Mouse (Mus musculus): ENCODE results near the gene B3gat3. TPM values are rescaled to one million over a fixed set of nuclear protein-coding genes. Genes with fewer than 3 reads are reported as not detected.

B3gat3 gene
- polyA plus RNA-seq, 1 experiment, result 66.3 TPM

- Histone ChIP-seq H3ac (ENCODE audit: control insufficient read depth, insufficient read length) (no peak overlapping the region), H3K79me2 (ENCODE audit: control insufficient read depth, insufficient read depth) (peaks cover 23% of the 10 kb centered on the region), H3K4me2 (ENCODE audit: low read depth) (peak overlapping the region; percentile 95), H3K27me3 (ENCODE audit: control insufficient read depth, insufficient read depth, insufficient read length) (no peaks in the 10 kb centered on the region), H3K36me3 (ENCODE audit: control insufficient read depth, insufficient read depth) (no peaks in the 10 kb centered on the region), H3K4me3 (peak overlapping the region; percentile 53)
- TF ChIP-seq USF1 (IDR thresholded peaks at IDR 0.05; ENCODE audit: low read depth), result no peak
- no peak for TF ChIP-seq CEBPB (IDR thresholded peaks at IDR 0.05; ENCODE audit: insufficient read depth, poor library complexity, severe bottlenecking)
- no peak for TF ChIP-seq MYOG (IDR thresholded peaks at IDR 0.05; ENCODE audit: control insufficient read depth in 1 of 3, insufficient read depth in 1 of 3, insufficient read length in 2 of 3, low read depth in 2 of 3)
- TF ChIP-seq TCF12 (IDR thresholded peaks at IDR 0.05; ENCODE audit: insufficient read depth, poor library complexity, severe bottlenecking), result no peak
- TF ChIP-seq SRF (IDR thresholded peaks at IDR 0.05; ENCODE audit: control insufficient read depth, insufficient read length, low read depth), result no peak
- TF ChIP-seq MYOD1 (IDR thresholded peaks at IDR 0.05; ENCODE audit: control insufficient read depth in 1 of 3, insufficient read length in 2 of 3, low read depth in 2 of 3), result no peak
- TF ChIP-seq TCF3 (IDR thresholded peaks at IDR 0.05; ENCODE audit: insufficient read length, low read depth), result no peak
- no peak for TF ChIP-seq POLR2A (IDR thresholded peaks at IDR 0.05; ENCODE audit: insufficient read length, low read depth)
- no peak for TF ChIP-seq REST (IDR thresholded peaks at IDR 0.05; ENCODE audit: insufficient read depth, insufficient read length)
- TF ChIP-seq POLR2AphosphoS2 (IDR thresholded peaks at IDR 0.05; ENCODE audit: insufficient read length, low read depth), result no peak
- TF ChIP-seq E2F4 (IDR thresholded peaks at IDR 0.05; ENCODE audit: insufficient read depth), result no peak
- no peak for TF ChIP-seq MAX (IDR thresholded peaks at IDR 0.05; ENCODE audit: low read depth)
Measured at GRCm38 (mm10) chr19:8886916-8887584, 33.1 kb upstream of the B3gat3 start.

- peaks cover 23% of the 10 kb centered on the region for H3K79me2 ChIP-seq (ENCODE audit: control insufficient read depth, insufficient read depth)
- no peaks in the 10 kb centered on the region for H3K36me3 ChIP-seq (ENCODE audit: control insufficient read depth, insufficient read depth)
- H3ac ChIP-seq (ENCODE audit: control insufficient read depth, insufficient read length), result peak overlapping the region; percentile 6
- no peak for TF ChIP-seq REST (IDR thresholded peaks at IDR 0.05; ENCODE audit: insufficient read depth, insufficient read length)
- TF ChIP-seq TCF3 (IDR thresholded peaks at IDR 0.05; ENCODE audit: insufficient read length, low read depth), result no peak
- TF ChIP-seq MYOD1 (IDR thresholded peaks at IDR 0.05; ENCODE audit: control insufficient read depth in 1 of 3, insufficient read length in 2 of 3, low read depth in 2 of 3), result no peak
- TF ChIP-seq MYOG (IDR thresholded peaks at IDR 0.05; ENCODE audit: control insufficient read depth in 1 of 3, insufficient read depth in 1 of 3, insufficient read length in 2 of 3, low read depth in 2 of 3), result no peak
- no peak for TF ChIP-seq TCF12 (IDR thresholded peaks at IDR 0.05; ENCODE audit: insufficient read depth, poor library complexity, severe bottlenecking)
- TF ChIP-seq POLR2AphosphoS2 (IDR thresholded peaks at IDR 0.05; ENCODE audit: insufficient read length, low read depth), result no peak
- no peak for TF ChIP-seq SRF (IDR thresholded peaks at IDR 0.05; ENCODE audit: control insufficient read depth, insufficient read length, low read depth)
- no peak for TF ChIP-seq MAX (IDR thresholded peaks at IDR 0.05; ENCODE audit: low read depth)
- no peak for TF ChIP-seq CEBPB (IDR thresholded peaks at IDR 0.05; ENCODE audit: insufficient read depth, poor library complexity, severe bottlenecking)
- no peak for TF ChIP-seq E2F4 (IDR thresholded peaks at IDR 0.05; ENCODE audit: insufficient read depth)
- no peak for TF ChIP-seq POLR2A (IDR thresholded peaks at IDR 0.05; ENCODE audit: insufficient read length, low read depth)
- no peak for TF ChIP-seq USF1 (IDR thresholded peaks at IDR 0.05; ENCODE audit: low read depth)
- H3K4me3 ChIP-seq, result peak overlapping the region; percentile 53
- H3K4me2 ChIP-seq (ENCODE audit: low read depth), result peak overlapping the region; percentile 95
- no peaks in the 10 kb centered on the region for H3K27me3 ChIP-seq (ENCODE audit: control insufficient read depth, insufficient read depth, insufficient read length)
Measured at GRCm38 (mm10) chr19:8887585-8888463, 32.4 kb upstream of the B3gat3 start.

- peak within 1 kb of the TSS; percentile 6 for H3ac ChIP-seq (ENCODE audit: control insufficient read depth, insufficient read length)
- H3K4me3 ChIP-seq, result peak within 1 kb of the TSS; percentile 53
- no peaks in the 10 kb centered on the region for H3K36me3 ChIP-seq (ENCODE audit: control insufficient read depth, insufficient read depth)
- peak within 1 kb of the TSS; percentile 95 for H3K4me2 ChIP-seq (ENCODE audit: low read depth)
- no peaks in the 10 kb centered on the region for H3K27me3 ChIP-seq (ENCODE audit: control insufficient read depth, insufficient read depth, insufficient read length)
- TF ChIP-seq SRF (IDR thresholded peaks at IDR 0.05; ENCODE audit: control insufficient read depth, insufficient read length, low read depth) (peak; percentile 55), MYOD1 (IDR thresholded peaks at IDR 0.05; ENCODE audit: control insufficient read depth in 1 of 3, insufficient read length in 2 of 3, low read depth in 2 of 3) (no peak), MAX (IDR thresholded peaks at IDR 0.05; ENCODE audit: low read depth) (no peak), POLR2AphosphoS2 (IDR thresholded peaks at IDR 0.05; ENCODE audit: insufficient read length, low read depth) (peak; percentile 66), POLR2A (IDR thresholded peaks at IDR 0.05; ENCODE audit: insufficient read length, low read depth) (peak; percentile 77)
- peaks cover 31% of the 10 kb centered on the region for H3K79me2 ChIP-seq (ENCODE audit: control insufficient read depth, insufficient read depth)
Measured at GRCm38 (mm10) chr19:8888511-8889385, 31.4 kb upstream of the B3gat3 start, which contains the start of the genes 1810009A15Rik and Gm49416. 1810009A15Rik (plus strand) TSS chr19:8888853. Gm49416 (plus strand) TSS chr19:8888926.
